Mouse (Mus musculus) layer of hippocampus, adult 8-10 months (tissue): ENCODE results near the gene Kpna2. TPM values are rescaled to one million over a fixed set of nuclear protein-coding genes. Genes with fewer than 3 reads are reported as not detected.
"Not testable (repeated sequence)": the region's sequence is repeated elsewhere in the genome, so short reads cannot be mapped to it uniquely, and the experiment has no call there.

Experiments
- DNase-seq, 2 experiments: peaks; one replicate each; pipeline ENCODE4 v3.0.0; 2022; ENCODE audit warnings: low spot score in 2 of 2
- total RNA-seq, 4 experiments: library from RNA; stranded (reverse); gene quantifications; 2 replicates each; pipeline ENCODE4 v1.2.4; 2022

The Kpna2 gene
- total RNA-seq, result 10 to 100 TPM; 17.5 to 23.7 (median 21.7) TPM

DNA sequence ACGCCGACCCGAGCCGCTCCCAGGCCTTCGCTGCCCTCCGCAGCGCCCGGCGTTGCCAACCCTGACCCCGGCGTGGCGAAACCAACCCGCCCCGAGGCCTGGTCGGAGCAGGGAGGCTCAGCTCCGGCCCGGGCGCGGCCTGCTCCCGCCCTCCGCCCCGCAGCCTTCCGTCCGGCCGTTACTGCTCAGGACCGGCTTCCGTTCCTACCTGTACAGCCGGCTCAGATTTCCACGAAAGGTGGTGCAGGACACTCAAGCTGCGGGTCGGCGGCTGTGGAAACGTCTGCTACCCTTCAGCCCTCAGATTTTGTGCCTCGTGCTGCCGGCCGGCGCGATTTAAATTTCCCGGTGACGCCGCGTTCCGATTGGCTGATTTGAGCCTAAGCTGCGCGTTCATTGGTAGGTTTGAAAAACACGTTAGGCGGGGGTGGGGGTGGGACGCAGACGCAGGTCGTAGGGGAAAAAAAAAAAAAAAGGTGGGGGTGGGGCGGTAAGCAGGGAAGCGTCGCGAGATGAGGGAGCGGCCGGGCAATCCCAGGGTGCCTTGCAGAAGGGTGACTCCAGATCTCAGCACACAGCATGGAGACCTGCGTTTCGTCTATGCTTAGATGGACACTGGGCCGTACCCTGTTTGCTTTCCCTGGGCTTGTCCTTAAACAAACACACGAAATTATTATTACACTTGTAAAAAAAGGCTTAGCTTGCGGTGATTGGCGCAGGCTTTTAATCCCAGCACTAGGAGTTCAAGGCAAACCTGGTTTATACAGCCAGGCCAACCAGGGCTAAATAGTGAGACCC lies at the start of gene Kpna2:
Gene Kpna2 (minus strand): TSS at position 391 of the 798 bp plus-strand sequence.
- DNase-seq, result peak; percentile 81 to 90

DNA sequence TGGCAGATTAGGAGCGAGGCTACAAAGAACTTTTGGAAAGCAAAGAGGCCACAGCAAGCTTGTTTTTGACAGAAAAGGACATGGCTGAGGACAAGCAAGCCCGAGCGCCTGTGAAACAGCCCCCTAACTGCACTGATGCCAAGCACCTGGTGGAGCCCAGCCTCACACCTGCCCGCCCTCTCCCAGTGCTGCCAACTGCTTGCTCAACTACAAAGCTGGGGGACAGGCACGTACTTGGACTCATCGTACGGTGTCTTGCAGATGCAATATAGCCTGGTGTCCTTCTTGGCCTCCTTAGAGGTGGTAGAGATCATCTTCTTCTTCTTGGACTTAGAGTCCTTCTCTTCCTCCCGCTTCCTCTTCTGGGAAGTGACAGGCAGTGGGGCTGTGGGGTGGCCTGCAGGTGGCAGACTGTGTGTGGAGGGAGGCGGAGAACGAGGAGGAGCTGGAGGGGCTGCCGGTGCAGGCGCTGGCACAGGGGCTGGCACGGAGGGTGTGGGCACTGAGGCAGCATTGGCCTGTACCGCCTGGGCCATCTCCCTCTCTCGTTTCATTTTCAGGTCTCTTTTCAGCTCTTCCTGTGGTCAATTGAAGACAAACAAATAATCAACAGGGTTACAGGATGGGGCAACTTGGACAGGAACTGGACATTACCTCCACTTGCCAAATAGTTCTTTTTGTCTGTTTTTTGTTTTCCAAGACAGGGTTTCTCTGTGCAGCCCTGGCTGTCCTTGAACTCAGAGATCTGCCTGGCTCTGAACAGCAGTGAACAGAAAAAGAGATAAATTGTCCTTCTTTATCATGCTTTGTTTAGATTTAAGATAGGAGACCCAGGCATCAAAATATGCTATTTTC lies 47.7 kb upstream of the Kpna2 start:
- DNase-seq, result no peak

DNA sequence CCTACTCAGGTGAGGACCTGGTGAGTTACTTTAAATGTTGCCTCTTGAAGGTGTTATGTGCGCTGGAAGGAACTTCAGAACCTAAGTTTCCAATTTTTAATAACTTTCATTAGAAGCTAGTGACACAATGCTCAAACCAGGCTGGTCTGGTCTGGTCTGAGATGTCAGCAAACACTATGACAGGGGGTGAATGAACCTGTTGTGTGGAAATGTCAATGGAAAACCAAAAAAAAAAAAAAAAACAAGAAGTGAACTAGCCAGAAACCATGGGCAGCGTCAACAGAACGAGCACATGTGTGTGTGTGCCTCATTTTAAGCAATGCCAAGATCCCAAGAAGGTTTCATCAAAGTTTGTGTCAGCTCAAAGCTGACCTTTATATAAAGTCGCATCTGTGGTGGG lies 46.2 kb upstream of the Kpna2 start:
- no peak for DNase-seq

DNA sequence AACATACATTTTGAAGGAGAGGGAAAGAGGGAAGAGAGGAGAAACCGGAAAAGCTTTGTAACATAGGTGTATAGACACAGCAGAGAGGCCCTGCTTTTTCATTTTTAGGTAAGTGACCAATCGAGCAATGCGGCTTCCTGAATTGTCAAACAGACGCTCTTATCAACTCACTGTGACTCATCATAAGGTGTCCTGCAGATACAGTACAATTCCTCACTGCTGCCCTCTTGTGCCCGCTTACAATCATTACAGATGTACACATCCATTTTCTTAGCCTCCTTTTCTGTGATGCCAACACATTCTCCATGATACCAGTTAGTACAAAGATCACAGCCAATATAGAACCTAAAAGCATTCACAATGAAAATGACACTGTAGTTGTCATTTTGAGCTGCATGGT lies 45.0 kb upstream of the Kpna2 start:
- peak; percentile 62 to 75 for DNase-seq

DNA sequence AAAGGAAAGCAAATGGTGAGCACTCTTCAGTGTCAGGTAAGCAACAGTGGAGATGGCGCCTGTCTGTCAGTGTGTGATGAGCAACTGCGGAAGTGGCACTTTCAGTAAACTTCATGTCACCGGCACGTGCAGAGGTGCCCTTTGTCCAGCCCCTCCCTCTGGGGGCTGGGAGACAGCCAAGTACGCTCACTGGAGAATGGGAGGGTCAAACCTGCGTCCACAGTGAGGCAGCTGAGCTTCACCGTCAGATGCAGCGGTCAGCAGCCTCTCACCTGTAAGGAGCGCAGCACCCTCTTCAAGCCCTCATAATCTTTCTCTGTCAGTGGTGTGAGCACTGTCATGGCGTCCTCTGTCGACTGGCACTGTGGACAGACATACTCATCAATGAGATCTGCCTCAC lies 44.0 kb upstream of the Kpna2 start:
- no peak for DNase-seq

DNA sequence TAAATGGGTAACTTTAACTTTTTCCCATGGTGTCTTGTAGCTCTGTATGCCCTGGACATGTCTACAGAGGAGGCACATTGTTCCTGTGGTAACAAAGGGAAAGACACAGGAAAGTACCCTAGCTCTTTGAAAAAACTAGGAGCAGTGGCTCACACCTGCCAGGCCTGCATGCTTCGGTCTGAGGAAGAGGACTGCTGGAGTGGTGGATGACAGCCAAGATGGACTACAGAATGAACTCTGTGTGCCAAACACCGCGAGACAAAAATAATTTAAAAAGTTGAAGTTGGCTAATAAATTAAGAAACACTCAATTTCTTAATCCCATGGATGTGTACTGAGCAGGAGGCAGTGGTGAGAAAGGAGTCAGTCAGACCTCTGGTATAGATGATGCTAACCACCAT lies 42.1 kb upstream of the Kpna2 start:
- DNase-seq, result no peak

DNA sequence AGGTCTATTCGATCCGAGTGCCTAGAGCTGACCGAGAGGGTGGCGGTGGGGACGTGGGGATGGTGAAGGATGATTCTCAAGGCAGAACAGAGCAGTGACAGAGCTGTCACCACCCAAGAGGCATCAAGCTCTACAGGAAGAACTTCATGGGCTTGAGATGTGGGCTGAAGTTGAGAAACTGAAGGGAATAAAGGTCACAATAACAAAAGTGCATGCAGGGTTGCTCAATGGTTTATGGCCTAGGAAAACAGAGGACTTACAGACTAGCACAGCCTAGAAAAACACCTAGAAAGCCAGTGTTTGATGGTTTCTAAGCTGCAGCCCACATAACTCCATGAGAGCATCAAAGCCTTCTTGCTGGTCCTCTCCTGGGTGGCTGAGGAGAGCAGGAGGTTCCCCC lies 40.1 kb upstream of the Kpna2 start:
- DNase-seq, result no peak

DNA sequence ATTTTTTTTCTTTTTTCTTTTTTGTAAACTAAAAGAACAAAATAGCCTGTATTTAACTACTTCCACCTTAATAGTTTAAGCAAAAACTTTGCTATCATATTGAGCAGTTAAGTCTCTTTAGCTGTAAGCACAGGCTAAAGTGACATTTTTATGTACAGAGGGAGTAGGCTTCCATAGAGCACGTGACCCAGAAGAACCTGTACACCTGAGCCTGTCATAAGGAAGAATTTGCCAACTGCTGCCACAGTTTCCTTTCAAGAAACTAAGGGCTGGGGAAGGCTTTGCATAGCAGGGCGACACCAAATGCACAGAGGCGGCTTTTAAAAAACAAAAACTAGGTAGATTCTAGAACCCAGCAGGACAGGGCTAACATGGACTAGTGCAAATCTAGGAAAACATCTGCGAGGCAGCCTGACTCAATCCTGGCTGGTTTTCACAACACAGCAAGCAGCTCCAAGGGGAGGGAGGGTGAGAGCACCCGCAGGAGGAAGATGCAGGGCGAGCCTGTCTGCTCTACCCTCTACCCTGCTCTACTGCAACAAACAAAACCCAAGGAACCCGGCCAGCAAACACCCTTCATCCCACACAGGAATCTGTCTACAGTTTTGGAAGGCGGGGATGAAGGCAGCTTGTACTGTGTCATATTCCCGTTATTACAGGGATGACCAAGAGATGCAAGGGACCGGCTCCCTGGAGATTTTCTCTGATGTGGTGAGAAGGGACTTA lies 34.9 kb upstream of the Kpna2 start:
- no peak for DNase-seq

DNA sequence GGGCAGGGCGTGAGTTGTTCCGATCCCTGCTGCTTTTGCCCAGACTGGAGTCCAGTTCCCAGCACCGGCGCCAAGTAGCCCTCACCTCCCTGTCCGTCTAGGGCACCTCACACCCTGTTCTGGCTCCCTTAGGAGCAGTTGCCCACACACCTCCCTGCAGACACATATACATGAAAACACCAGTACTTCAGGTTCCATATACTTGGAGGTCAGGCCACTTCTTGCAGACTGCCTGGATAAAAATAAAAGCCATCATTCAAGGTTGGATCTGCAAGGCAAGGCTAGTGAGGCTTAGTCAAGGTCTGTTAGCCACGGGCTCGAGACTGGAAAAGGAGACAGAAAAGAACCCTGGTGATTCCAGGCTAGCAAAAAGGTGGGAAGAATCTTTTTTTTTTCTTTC lies 32.3 kb upstream of the Kpna2 start:
- no peak for DNase-seq

DNA sequence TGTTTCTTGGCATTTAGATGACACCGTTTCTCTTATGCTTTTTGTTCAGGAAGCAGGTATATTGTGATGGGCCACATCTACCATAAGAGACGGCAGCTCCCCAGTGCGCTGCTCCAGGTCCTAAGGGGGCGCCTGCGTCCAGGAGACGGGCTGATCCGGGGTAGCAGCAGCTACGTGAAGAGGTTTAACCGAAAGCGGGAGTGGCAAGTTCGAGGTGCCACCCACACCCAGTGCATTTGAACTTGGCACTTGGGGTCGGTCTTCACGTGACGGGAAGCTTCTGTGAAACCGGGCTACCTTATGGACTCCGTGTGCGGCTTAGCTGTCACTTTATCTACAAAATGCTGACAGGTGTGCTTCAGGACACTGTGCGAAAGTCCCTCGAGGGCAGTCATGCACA lies 30.2 kb upstream of the Kpna2 start:
- DNase-seq, result no peak

DNA sequence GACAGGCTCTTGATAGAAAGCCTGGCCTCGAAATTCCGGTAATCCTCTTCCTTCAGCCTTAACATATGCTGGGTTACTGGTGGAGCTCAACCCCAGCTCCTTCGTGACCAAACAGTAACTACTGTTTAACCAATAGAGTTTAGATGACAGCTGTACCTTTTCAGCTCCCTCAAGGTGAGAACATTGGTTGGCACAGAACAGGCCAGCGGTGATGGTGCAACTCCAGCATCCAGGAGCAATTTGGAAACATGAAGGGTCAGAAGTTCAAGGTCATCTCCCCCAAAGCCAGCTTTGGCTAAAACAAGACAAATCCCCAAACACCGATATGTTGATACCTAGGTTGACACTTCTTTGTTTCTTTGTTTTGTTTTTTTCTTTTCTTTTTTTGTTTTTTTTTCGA lies 29.4 kb upstream of the Kpna2 start:
- no peak for DNase-seq

DNA sequence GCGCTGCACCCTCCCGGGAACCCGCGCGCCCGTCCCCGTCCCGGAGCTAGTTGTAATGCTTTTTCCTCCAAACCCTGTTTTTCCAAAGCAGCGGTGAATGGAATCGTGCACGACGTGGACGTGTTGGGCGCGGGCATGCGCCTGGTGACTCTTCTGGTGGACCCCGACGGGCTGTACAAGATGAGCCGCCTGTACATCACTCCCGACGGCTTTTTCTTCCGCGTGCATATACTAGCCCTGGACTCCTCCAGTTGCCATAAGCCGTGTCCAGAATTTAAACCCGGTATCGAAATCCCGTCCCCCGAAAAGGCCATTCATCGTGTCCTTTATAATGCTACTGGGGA lies 28.9 kb upstream of the Kpna2 start:
- no peak for DNase-seq

DNA sequence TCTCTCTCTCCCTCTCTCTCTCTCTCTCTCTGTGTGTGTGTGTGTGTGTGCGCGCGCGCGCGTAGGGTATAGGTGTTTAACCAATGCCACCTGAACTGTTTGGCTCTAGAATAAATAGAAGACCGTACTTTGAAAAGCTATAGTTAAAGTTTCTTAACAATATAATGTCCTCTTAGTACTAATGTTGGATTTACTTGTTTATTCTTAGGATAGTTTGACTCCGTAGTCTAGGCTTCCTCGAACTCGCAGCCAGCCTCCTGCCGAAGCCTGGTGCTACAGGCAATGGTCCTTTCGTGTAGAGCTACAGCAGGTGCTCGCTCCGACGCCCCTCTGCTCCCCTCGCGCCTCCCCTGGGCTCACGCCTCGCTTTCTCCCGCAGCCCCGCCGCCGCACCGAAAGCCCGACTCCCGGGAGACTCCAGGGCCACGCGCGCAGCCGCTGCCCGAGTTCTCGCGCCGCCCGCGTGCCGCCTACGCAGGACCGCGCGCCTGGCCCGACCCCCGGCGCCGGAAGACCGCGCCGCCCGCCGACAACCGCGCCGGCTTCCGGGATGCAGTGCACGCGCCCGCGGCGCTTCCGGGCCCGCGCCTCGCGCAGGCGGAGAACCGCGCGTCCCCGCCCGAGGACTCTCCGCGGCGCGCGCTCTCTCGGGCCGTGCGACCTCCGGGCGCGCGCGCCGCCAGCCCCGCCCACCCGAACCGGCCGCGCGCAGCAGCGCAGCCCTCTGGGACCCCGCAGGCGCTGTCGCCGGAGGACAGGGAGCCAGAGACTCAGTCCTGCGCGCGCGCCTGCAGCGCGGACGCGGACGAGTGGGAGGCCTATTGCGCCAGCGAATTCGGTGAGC lies 28.3 kb upstream of the Kpna2 start:
- peak; percentile 69 to 82 for DNase-seq

DNA sequence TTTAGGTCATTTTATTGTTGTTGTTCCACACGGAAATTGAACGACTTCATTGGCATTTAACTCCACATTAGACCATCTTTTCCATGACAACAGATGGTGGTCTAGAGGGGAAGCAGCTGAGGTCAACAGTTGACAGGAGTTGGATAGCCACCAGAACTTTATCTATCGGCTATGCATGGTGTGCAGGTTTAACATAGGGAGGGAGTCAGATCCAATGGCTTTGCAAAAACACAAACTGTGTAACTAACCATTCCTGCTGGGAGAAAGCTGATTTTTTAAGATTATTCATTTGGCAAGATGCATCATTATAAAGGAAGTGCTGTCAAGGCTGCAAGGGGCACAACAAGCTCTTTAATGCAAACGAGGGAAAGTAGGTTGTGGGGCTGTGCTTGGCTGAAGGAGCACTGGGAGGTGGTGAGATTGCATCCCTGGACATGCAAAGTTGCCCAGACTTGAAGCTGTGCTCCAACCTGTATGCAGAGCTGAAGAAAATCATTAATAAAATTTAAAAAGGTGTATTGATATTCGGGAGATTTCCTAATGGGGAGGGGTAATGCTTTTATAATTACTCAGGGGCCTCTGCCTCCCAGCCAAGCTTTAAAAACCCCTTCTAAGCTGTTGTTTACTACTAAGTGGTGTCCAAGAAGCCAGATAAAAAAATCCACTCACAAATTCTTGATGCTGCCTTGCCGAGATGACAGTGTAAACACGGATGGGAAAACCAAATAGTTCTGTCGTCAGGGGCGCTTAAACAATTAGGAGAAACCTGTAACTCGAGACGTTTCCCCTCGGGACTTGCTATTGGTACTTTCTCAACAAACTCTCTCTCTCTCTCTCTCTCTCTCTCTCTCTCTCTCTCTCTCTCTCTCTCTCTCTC lies 27.5 kb upstream of the Kpna2 start:
- no peak for DNase-seq

DNA sequence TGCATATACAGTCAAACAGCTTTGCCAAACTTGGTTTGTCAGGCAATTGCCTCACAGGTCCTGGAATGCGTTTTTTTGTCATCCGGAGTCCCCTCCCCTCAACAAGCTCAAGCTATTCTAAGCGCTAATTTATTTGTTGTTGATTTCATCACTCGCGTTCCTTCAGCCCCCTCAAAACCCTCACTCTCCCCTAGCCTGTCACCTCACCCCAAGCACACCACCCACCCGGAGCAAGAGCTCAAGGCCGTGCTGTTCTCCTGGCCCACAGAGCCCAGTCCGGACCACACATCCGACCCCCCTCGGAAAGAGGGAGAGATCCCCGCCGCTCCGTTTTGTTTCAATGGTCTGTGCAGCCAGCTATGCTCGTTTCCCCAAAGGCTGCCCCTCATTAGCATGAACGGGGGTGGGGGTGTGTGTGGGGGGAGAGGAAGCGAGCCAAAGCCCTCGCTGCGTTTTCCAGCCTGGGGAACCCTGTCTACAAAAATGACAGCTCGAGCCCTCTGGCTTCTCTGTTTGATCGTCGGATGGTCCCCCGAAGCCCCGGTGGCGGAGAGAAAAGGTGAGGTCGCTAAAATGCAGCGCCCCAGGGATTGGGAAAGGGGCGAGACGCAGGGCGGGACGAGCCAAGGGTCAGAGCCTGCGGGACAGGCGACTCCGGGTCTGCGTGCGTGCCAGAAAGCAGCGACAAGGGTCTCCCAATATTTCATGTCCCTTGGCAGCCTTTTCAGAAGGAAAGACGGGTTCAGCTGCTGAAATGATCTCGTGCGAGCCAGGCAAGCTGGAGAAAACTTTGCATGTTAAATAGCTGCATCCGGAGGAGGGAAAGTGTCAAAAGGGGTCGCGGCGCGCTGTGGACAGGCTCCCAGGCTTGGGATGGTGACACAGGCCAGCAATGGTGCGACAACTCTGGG lies 26.3 kb upstream of the Kpna2 start, which contains the start of gene 1810010H24Rik:
Gene 1810010H24Rik (plus strand): TSS at position 271 of the 911 bp plus-strand sequence.
- no peak for DNase-seq

DNA sequence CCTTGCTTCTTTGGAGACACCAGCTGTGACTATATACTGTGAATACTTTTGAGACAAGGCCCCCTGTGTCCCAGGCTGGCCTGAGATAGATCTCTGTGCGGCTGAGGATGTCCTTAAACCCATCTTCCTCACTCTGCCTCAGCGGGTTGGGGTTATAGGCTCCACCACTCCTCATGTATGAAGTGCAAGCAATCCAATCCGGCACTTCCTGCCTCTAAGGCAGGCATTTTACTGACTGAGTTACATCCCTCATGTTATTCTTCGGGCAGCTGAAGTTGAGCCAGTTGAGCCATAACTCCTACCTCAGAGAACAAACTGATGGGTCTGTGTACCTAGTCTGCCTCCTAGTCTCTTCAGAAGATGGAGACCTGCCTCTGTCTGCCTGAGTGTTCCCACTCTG lies 25.1 kb upstream of the Kpna2 start:
- no peak for DNase-seq

DNA sequence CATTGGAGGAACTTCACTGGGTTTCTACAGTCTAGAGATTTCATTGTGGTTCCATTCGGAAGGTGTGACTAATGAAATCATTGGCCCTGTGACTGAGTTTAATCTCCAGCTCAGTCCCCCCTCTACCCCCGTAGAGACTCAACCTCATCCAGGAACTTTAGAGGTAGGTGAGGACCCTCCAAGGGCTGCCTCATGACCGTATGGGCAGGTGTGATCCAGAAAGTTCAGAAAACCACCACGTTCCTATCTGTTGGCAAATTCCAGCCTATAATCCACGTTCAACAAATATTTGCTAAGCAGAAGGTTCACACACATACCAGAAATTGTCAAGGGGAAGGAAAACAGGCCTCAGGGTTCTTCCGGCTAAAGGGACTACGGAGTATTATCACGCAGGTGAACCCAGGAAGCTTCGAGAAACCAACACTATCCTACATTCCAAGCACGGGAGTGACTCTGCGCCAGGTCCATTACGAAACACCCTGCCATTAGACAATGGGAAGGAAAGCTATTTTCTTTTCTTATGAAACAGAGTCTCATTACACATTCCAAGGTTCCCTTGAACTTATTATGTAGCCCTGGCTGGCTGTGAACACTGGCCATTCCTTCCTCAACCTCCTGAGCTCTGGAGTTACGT lies 22.8 kb upstream of the Kpna2 start:
- no peak for DNase-seq

DNA sequence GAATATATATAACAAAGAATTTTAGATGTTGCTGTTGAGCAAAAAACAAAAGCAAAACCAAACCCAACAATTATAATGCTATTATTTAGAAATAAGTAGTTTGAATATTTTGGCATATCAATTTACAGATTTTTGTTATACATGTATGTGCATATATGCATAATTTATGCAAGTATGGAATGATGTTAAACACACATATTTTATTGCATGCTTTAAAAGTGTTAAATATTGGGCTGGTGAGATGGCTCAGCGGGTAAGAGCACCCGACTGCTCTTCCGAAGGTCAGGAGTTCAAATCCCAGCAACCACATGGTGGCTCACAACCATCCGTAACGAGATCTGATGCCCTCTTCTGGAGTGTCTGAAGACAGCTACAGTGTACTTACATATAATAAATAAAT lies 20.4 kb upstream of the Kpna2 start:
- DNase-seq, result not testable (repeated sequence)

DNA sequence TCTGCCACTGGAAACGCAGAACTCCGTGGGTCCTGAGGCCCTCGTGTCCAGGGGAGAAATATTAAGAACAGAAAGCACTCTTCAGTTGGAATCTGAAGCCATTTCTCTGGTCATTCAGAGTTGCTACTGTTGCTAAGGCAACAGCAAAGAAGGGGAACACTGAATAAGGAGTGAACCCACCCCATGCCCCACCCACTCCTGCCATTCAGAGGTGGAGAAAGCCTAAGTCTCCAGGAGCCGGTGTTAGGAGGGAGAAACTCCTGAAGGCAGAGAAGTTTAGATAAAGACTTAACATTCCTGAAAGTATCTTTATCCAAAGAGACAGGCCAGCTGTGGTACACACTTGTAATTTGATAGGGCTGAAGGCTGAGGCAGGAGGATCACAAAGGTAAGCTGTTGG lies 20.0 kb upstream of the Kpna2 start:
- no peak for DNase-seq
